Mouse (Mus musculus) midbrain, postnatal 0 days (tissue): Measurements from ENCODE around the gene Maco1. TPM values are rescaled to one million over a fixed set of nuclear protein-coding genes. Genes with fewer than 3 reads are reported as not detected.

Experiments
- ATAC-seq: fragments of 200-750 bp; cut with Nextera tagmentation; 2 replicates; pipeline ENCODE4 v1.8.0; 2017; ENCODE audit warnings: moderate number of reproducible peaks, mild to moderate bottlenecking, moderate TSS enrichment, moderate library complexity; ENCODE audit not compliant: low FRiP score
- DNase-seq: peaks from one replicate; pipeline ENCODE4 v3.0.0-alpha.2; 2015; ENCODE audit warnings: low spot score
- H3K27ac ChIP-seq: fragments of 300-500 bp; sonication (generic); 2 replicates; pipeline ENCODE4 v1.5.1; 2014; ENCODE audit warnings: low read depth, mild to moderate bottlenecking, low read length, mixed read lengths
- H3K27me3 ChIP-seq: fragments of 300-500 bp; sonication (generic); 2 replicates; pipeline ENCODE4 v1.6.1; 2014; ENCODE audit warnings: low read length, control low read depth, mixed read lengths; ENCODE audit not compliant: insufficient read depth
- H3K36me3 ChIP-seq: fragments of 300-500 bp; sonication (generic); 2 replicates; pipeline ENCODE4 v1.6.1; 2014; ENCODE audit warnings: low read length, control low read depth, mixed read lengths; ENCODE audit not compliant: insufficient read depth
- H3K4me1 ChIP-seq: fragments of 300-500 bp; sonication (generic); 2 replicates; pipeline ENCODE4 v1.6.1; 2014; ENCODE audit warnings: mild to moderate bottlenecking, control low read depth, antibody characterized with exemption, low read length, mixed read lengths; ENCODE audit not compliant: insufficient read depth
- H3K4me2 ChIP-seq: fragments of 300-500 bp; sonication (generic); 2 replicates; pipeline ENCODE4 v1.6.1; 2014; ENCODE audit warnings: low read depth, mild to moderate bottlenecking, low read length, mixed read lengths; ENCODE audit not compliant: poor library complexity, severe bottlenecking
- H3K4me3 ChIP-seq: fragments of 300-500 bp; sonication (generic); 2 replicates; pipeline ENCODE4 v1.5.1; 2014; ENCODE audit warnings: low read depth, mild to moderate bottlenecking, low read length, moderate library complexity
- H3K9ac ChIP-seq: fragments of 300-500 bp; sonication (generic); replicated peaks from 2 replicates; pipeline ENCODE4 v1.6.1; 2014; ENCODE audit warnings: mild to moderate bottlenecking, low read length, moderate library complexity, mixed read lengths; ENCODE audit not compliant: poor library complexity, severe bottlenecking
- H3K9me3 ChIP-seq: fragments of 300-500 bp; sonication (generic); 2 replicates; pipeline ENCODE4 v1.6.1; 2016; ENCODE audit warnings: low read length, control low read depth
- CTCF ChIP-seq: IDR thresholded peaks from 2 replicates; pipeline ENCODE4 v1.5.1; 2016; ENCODE audit warnings: antibody characterized with exemption, mild to moderate bottlenecking
- WGBS: fragments of 180-500 bp; shearing (Covaris S2); extraction: QIAGEN DNeasy Blood & Tissue Kit; methylation state at CpG from one replicate; pipeline ENCODE4 v1.1.7; 2014; 5-methylcytosine and 5-hydroxymethylcytosine counted together
- polyA plus RNA-seq: library from polyadenylated mRNA; unstranded; fragments of >200 nt; fragmentation: Nextera tagmentation; extraction: Ambion mirVana; gene quantifications from 2 replicates; pipeline ENCODE4 v1.2.1, GENCODE M21; 2015
- total RNA-seq: library from RNA; depleted of rRNA; stranded (reverse); fragments of >200 nt; gene quantifications from 2 replicates; pipeline ENCODE4 v1.2.3, GENCODE M21; 2014

Gene Maco1
- total and polyA plus RNA-seq, 2 experiments from 2014 or later = 62.8 to 79.1 TPM

GRCm38 (mm10) chr4:134767426-134768225, 85.5 kb downstream of the Maco1 start, which contains the start of gene Ldlrap1:
TSS of gene Ldlrap1 (minus strand) at chr4:134768024.
- no peaks in the 10 kb centered on the region for H3K36me3 ChIP-seq
- ATAC-seq = peak; percentile 52; the same call in 1 of the 2 replicates
- under 1% methylated on average over 79 of the region's 80 CpGs for WGBS
- peaks cover 25% of the 10 kb centered on the region for H3K27me3 ChIP-seq
- H3K9me3 ChIP-seq = no peaks in the 10 kb centered on the region
- H3K4me3 ChIP-seq = peak within 1 kb of the TSS; percentile 46
- DNase-seq = peak; percentile 48
- peak within 1 kb of the TSS; percentile 29 for H3K9ac ChIP-seq
- H3K4me1 ChIP-seq = 0 out of 2 replicates have a peak, but pooled peaks cover 10% of the 10 kb centered on the region
- H3K4me2 ChIP-seq = peak within 1 kb of the TSS; percentile 93
- TF ChIP-seq CTCF = no peak
- no peak within 1 kb of the TSS for H3K27ac ChIP-seq

GRCm38 (mm10) chr4:134766904-134767425, 86.2 kb downstream of the Maco1 start:
- H3K4me2 ChIP-seq = peak overlapping the region; percentile 93
- DNase-seq (no peak), ATAC-seq (no peak)
- H3K9ac ChIP-seq = 0 out of 2 replicates have a peak overlapping the region, but pooled peaks have one; percentile 29
- no peaks in the 10 kb centered on the region for H3K9me3 ChIP-seq
- H3K4me3 ChIP-seq = peak overlapping the region; percentile 46
- H3K27ac ChIP-seq = no peak overlapping the region
- 0 out of 2 replicates have a peak, but pooled peaks cover 10% of the 10 kb centered on the region for H3K4me1 ChIP-seq
- 4% methylated on average over 23 of the region's 23 CpGs for WGBS
- no peak for TF ChIP-seq CTCF
- H3K27me3 ChIP-seq = peaks cover 25% of the 10 kb centered on the region
- H3K36me3 ChIP-seq = no peaks in the 10 kb centered on the region

GRCm38 (mm10) chr4:134766277-134766676, 86.9 kb downstream of the Maco1 start:
- Histone ChIP-seq H3K9ac (no peak overlapping the region), H3K36me3 (no peaks in the 10 kb centered on the region), H3K27ac (no peak overlapping the region), H3K27me3 (peaks cover 25% of the 10 kb centered on the region), H3K9me3 (no peaks in the 10 kb centered on the region), H3K4me2 (peak overlapping the region; percentile 93; the same call in 1 of the 2 replicates), H3K4me1 (0 out of 2 replicates have a peak, but pooled peaks cover 10% of the 10 kb centered on the region), H3K4me3 (no peak overlapping the region)
- TF ChIP-seq CTCF = no peak
- WGBS = 75% methylated on average over 6 of the region's 6 CpGs
- ATAC-seq (no peak), DNase-seq (no peak)

- Histone ChIP-seq H3K4me1 (0 out of 2 replicates have a peak, but pooled peaks cover 10% of the 10 kb centered on the region), H3K9me3 (no peaks in the 10 kb centered on the region), H3K4me3 (no peak overlapping the region), H3K9ac (no peak overlapping the region), H3K27ac (no peak overlapping the region), H3K27me3 (peaks cover 22% of the 10 kb centered on the region), H3K4me2 (no peak overlapping the region), H3K36me3 (no peaks in the 10 kb centered on the region)
- ATAC-seq (no peak), DNase-seq (no peak)
- WGBS = 76% methylated on average over 3 of the region's 3 CpGs
- no peak for TF ChIP-seq CTCF
Observed at GRCm38 (mm10) chr4:134764333-134764732, 88.8 kb downstream of the Maco1 start.

- no peak for TF ChIP-seq CTCF
- Histone ChIP-seq H3K36me3 (no peaks in the 10 kb centered on the region), H3K9ac (no peak overlapping the region), H3K27ac (no peak overlapping the region), H3K4me2 (no peak overlapping the region), H3K9me3 (no peaks in the 10 kb centered on the region), H3K4me1 (0 out of 2 replicates have a peak, but pooled peaks cover 4% of the 10 kb centered on the region), H3K27me3 (peaks cover 14% of the 10 kb centered on the region), H3K4me3 (no peak overlapping the region)
- DNase-seq = no peak
- 86% methylated on average over 6 of the region's 6 CpGs for WGBS
- no peak for ATAC-seq
Observed at GRCm38 (mm10) chr4:134762360-134762759, 90.8 kb downstream of the Maco1 start.

GRCm38 (mm10) chr4:134760793-134761201, 92.3 kb downstream of the Maco1 start:
- no peak overlapping the region for H3K27ac ChIP-seq
- peaks cover 4% of the 10 kb centered on the region; the same call in 1 of the 2 replicates for H3K27me3 ChIP-seq
- DNase-seq (no peak), ATAC-seq (no peak)
- 62% methylated on average over 9 of the region's 9 CpGs for WGBS
- H3K4me1 ChIP-seq = no peaks in the 10 kb centered on the region
- H3K9me3 ChIP-seq = no peaks in the 10 kb centered on the region
- no peak for TF ChIP-seq CTCF
- H3K4me3 ChIP-seq = no peak overlapping the region
- H3K36me3 ChIP-seq = no peaks in the 10 kb centered on the region
- H3K9ac ChIP-seq = no peak overlapping the region
- H3K4me2 ChIP-seq = no peak overlapping the region
